Mouse (Mus musculus): ENCODE results near the gene Piwil4. TPM values are rescaled to one million over a fixed set of nuclear protein-coding genes. Genes with fewer than 3 reads are reported as not detected.
"Not testable (repeated sequence)": the region's sequence is repeated elsewhere in the genome, so short reads cannot be mapped to it uniquely, and the experiment has no call there.

Gene Piwil4
- polyA plus RNA-seq, 1 experiment from 2014 or later = 0.19 TPM

DNA sequence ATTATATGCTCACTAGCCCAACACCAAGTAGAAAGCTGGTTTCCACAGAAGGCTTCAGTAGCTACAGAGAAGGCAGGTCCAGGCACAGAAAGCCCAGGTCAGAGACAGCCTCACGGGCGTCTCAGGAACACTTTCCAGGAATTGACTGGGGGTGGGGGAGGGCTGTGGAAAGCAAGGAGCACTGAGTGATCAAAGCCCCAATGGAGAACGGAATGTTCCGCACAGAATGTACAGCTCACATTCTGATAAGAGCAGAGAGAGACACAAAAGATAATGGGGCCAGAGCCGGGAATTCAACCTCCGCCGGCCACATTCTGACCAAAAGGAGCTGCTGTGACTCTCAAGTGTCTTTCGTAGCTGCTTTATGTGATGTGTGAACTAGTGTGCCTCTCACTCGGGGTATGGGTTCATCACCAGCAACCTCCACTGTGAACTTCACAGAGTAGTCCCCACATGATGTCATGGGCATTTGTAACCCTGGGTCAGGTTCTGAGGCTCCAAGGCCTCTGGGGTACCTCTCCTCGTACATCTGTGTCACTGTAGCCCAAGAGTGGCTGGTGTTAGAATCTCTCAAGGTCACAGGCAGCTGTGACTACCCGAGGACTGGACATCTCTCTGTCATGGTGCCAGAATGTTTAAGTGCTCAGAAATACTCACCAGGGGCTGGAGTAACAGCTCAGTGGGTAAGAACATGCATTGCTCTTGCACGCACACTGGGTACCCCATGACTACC is 51.0 kb downstream of the Piwil4 start:
- H3K27ac ChIP-seq = no peak overlapping the region
- no peak overlapping the region for H3K4me2 ChIP-seq (replicated peaks)
- no peak for ATAC-seq
- no peak overlapping the region for H3K9ac ChIP-seq (replicated peaks)
- H3K36me3 ChIP-seq = no peaks in the 10 kb centered on the region
- H3K4me3 ChIP-seq (replicated peaks) = no peak overlapping the region
- H3K4me1 ChIP-seq (replicated peaks) = no peaks in the 10 kb centered on the region
- WGBS = 84% methylated on average over 12 of the region's 12 CpGs
- H3K9me3 ChIP-seq = no peaks in the 10 kb centered on the region
- H3K27me3 ChIP-seq = no peaks in the 10 kb centered on the region

DNA sequence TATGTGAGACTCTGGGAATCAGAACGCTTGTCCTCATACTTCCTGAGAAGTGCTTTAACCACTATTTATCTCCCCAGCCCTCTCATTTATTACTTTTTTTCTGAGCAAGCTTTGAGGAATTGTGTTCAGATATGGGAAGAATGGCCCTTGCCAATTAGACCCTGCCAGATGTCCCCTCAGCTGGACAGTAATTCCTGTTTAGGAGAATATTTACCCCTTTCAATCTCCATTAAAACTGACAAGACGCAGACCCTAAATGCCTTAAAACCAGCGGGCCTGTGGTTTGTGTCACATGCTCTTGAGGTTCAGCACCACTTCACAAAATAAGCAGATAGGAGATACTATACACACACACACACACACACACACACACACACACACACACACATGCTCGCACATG is 56.2 kb downstream of the Piwil4 start:
- no peaks in the 10 kb centered on the region for H3K36me3 ChIP-seq
- no peaks in the 10 kb centered on the region for H3K9me3 ChIP-seq
- H3K4me2 ChIP-seq (replicated peaks) = no peak overlapping the region
- H3K9ac ChIP-seq (replicated peaks) = no peak overlapping the region
- H3K27ac ChIP-seq = no peak overlapping the region
- WGBS = 81% methylated on average over 4 of the region's 4 CpGs
- no peak for ATAC-seq
- no peaks in the 10 kb centered on the region for H3K4me1 ChIP-seq (replicated peaks)
- no peaks in the 10 kb centered on the region for H3K27me3 ChIP-seq
- no peak overlapping the region for H3K4me3 ChIP-seq (replicated peaks)

DNA sequence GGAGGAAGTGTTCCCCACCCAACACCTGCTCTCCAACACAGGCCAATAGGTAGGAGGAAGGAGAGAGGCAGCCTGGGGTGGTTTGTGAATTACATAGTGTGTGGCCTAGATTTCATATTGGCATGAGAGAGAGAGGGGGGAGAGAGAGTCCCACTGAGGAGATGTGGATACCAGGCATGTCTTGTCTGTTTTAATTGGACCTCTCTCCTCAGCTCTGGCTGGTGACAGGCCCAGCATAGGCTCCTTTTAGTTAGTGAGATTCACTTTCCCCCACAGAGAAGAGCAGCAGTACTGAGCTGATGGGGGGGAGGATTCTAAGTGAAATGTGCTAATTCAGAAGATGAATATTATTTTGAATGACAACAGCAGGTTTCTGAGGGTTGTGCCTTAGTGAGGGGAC is 57.8 kb downstream of the Piwil4 start:
- Histone ChIP-seq H3K27ac (no peak overlapping the region), H3K9ac (replicated peaks) (no peak overlapping the region), H3K9me3 (no peaks in the 10 kb centered on the region), H3K4me2 (replicated peaks) (no peak overlapping the region), H3K4me3 (replicated peaks) (no peak overlapping the region), H3K27me3 (no peaks in the 10 kb centered on the region), H3K36me3 (no peaks in the 10 kb centered on the region), H3K4me1 (replicated peaks) (no peaks in the 10 kb centered on the region)
- ATAC-seq = no peak

DNA sequence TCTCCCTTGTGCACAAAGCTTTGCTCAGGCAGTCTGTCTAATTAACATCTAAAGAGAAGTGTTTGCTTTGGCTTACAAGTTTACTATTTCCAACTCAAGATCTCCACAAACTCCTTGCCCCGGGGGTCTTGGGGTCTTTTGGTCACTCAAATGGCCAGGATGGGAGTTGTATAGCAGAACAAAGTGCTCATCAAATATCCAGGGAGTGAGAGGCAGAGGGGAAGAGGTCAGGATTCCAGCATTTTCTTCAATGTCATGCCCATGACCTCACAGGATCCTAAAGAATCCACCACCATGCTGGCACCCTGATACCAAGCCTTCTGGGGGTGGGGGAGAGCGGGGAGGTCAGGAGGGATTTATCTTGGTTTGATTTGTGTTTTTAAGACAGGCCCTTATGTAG is 59.9 kb downstream of the Piwil4 start:
- Histone ChIP-seq H3K27ac (no peak overlapping the region), H3K4me1 (replicated peaks) (no peaks in the 10 kb centered on the region), H3K4me2 (replicated peaks) (no peak overlapping the region), H3K9ac (replicated peaks) (no peak overlapping the region), H3K4me3 (replicated peaks) (no peak overlapping the region), H3K27me3 (no peaks in the 10 kb centered on the region), H3K9me3 (no peaks in the 10 kb centered on the region), H3K36me3 (no peaks in the 10 kb centered on the region)
- ATAC-seq = no peak
- 53% methylated on average over 2 of the region's 2 CpGs for WGBS

DNA sequence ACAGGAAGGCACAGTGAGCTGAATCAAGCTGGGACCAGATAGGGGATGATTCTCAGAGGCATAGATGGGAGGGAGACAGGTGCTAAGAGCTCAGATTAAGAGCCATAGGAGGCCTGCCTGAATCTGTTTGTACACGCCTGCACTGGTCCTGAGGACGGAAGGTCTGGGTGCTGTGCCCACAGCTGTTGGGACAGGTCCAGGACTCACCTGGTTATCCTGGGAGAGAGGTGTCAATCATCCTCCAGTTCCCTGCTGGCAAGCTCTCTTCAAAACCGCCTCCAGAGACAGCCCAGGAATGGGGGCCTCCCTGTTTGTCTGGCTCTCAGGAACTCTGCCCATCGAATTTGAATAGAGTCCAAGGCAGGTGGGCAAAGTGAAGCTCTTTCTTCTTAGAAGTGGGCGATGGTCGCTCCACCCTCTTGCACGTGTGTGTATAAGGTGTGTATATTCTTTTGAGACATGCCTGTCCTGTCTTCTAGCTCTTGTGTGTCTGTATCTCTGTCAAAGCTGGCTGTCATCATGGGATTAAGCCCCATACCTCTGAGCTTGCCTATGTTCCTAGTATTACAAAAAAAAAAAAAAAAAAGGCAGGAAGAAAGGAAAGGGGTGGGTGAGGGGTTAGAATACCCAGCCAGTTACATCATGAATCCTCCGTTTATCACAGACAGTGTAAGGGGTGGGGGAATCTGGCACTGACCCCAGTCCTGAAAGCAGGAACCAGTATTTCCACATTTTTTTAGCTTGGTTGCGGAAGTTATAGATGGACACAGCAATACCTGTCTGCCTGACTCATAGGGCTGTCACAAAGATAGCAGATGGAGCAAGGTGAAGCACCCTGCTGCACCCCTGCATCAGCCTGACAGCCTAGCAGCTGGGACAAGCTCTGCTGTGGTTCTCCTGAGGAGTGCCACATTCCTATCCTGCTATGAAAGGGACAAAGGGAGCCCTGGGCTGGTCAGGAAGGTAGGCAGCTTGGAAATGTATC is 64.5 kb downstream of the Piwil4 start:
- Histone ChIP-seq H3K27ac (no peak overlapping the region), H3K27me3 (no peaks in the 10 kb centered on the region), H3K4me1 (replicated peaks) (no peaks in the 10 kb centered on the region), H3K36me3 (no peaks in the 10 kb centered on the region), H3K9ac (replicated peaks) (no peak overlapping the region), H3K4me2 (replicated peaks) (no peak overlapping the region), H3K9me3 (no peaks in the 10 kb centered on the region), H3K4me3 (replicated peaks) (no peak overlapping the region)
- WGBS = 56% methylated on average over 9 of the region's 9 CpGs
- ATAC-seq = peak; percentile 20; the same call in 1 of the 2 replicates

DNA sequence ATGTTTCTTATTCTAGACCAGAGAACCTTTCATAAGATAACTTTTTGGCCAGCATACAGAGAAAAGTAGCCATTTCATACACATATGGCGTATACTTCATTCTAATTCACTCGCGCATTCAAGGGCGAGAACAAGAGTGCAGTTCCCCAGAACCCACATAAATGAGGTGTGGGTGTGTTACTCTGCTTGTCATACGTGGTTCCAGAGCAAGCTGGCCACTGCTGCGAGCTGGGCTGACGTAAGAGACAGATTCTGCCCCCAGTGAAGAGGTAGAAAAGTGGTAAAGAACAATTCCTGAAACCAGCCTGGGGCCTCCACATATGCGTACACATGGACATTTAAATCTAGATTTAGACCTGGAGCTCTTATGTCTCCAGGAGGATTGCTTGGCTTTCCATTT is 66.0 kb downstream of the Piwil4 start:
- WGBS = 92% methylated on average over 8 of the region's 8 CpGs

DNA sequence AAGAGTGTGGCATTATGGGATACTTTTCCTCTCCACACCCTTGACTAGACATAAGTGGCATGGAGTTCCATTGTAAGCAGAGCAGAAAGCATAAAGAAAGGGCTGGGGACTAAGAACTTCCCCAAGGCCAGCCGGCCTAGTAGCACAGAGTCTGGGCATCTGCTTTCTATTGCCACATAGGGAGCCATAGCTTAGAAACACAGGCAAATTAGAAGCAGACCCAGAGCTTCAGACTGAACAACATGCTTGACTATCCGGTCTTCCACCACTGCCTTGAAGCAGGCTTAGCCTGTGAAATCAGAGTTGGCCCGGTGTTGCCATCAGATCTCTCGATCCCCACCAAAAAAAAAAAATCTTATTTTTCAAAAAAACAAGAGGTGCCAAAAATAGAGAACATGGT is 67.4 kb downstream of the Piwil4 start:
- Histone ChIP-seq H3K27me3 (no peaks in the 10 kb centered on the region), H3K27ac (no peak overlapping the region), H3K4me2 (replicated peaks) (no peak overlapping the region), H3K36me3 (no peaks in the 10 kb centered on the region), H3K9me3 (no peaks in the 10 kb centered on the region), H3K4me3 (replicated peaks) (no peak overlapping the region), H3K9ac (replicated peaks) (no peak overlapping the region), H3K4me1 (replicated peaks) (no peaks in the 10 kb centered on the region)
- ATAC-seq = no peak
- 83% methylated on average over 4 of the region's 4 CpGs for WGBS

More for the DNA sequence above, 66.0 kb downstream of the Piwil4 start:
- no peak overlapping the region for H3K27ac ChIP-seq
- H3K36me3 ChIP-seq = no peaks in the 10 kb centered on the region
- no peak for ATAC-seq
- no peaks in the 10 kb centered on the region for H3K27me3 ChIP-seq
- H3K9ac ChIP-seq (replicated peaks) = no peak overlapping the region
- no peak overlapping the region for H3K4me3 ChIP-seq (replicated peaks)
- H3K4me2 ChIP-seq (replicated peaks) = no peak overlapping the region
- H3K9me3 ChIP-seq = no peaks in the 10 kb centered on the region
- H3K4me1 ChIP-seq (replicated peaks) = no peaks in the 10 kb centered on the region

DNA sequence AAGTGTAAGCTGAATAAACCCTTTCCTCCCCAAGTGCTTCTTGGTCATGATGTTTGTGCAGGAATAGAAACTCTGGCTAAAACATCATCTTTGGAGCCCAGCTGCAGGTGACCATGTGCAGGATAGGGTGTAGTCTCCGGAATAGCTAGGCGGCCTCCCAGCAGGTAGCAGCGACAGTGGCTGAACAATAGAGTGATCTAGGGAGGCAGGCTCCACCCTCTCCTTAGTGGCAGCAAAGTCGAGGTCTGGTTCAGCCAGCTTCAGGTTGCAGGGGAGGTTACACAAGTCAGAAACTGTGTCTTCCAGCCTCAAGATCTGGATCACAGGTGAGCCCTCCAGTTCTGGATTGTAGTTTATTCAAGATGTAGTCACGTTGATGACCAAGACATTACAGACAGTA is 68.6 kb downstream of the Piwil4 start:
- H3K27me3 ChIP-seq; H3K9me3 ChIP-seq; H3K36me3 ChIP-seq; H3K27ac ChIP-seq; H3K4me3 ChIP-seq (replicated peaks); H3K4me2 ChIP-seq (replicated peaks); H3K4me1 ChIP-seq (replicated peaks); ATAC-seq; H3K9ac ChIP-seq (replicated peaks): not testable (repeated sequence)
- 37% methylated on average over 5 of the region's 5 CpGs for WGBS

DNA sequence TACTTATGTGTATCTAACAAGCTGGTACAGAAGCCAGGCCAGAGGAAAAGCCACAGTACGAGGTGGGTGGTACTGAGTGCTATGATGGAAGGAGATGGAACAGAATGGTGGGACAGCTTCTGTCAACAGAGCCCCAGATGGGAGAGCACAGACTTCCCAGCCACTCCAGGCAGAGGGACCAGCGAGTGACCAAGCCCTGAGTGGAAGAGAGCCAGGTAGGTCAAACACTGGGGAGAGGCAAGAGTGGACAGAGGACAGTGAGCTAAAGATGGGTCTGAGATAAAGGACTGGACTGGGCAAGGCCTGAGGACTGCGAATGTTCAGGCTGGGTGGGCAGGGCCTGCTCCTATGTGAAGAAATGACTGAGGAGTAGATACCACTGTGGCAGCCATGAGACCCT is 72.2 kb downstream of the Piwil4 start:
- Histone ChIP-seq H3K9me3 (no peaks in the 10 kb centered on the region), H3K4me2 (replicated peaks) (no peak overlapping the region), H3K4me1 (replicated peaks) (no peaks in the 10 kb centered on the region), H3K4me3 (replicated peaks) (no peak overlapping the region), H3K36me3 (no peaks in the 10 kb centered on the region), H3K27me3 (no peaks in the 10 kb centered on the region), H3K9ac (replicated peaks) (no peak overlapping the region), H3K27ac (no peak overlapping the region)
- WGBS = 87% methylated on average over 3 of the region's 3 CpGs
- ATAC-seq = no peak

DNA sequence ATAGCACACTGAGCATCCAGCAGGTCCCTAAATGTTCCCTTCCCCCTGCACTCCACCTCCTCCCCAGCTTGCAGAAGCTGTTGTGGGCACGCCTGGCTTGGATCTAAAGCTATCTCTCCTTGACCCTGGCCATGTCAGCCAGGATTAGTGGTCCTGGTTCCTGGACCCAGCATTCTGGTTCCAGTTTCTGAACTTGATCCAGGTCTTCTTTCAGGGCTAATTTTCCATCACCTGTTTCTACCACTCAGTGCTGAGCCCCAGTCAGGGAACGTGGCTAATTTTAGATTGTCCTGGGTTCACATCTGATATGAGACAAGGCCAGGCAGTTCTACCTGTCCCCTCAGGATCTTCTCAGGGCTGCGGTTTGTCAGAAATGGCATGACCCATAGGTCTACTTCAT is 74.5 kb downstream of the Piwil4 start:
- 92% methylated on average over 3 of the region's 3 CpGs for WGBS
- H3K27me3 ChIP-seq = no peaks in the 10 kb centered on the region

DNA sequence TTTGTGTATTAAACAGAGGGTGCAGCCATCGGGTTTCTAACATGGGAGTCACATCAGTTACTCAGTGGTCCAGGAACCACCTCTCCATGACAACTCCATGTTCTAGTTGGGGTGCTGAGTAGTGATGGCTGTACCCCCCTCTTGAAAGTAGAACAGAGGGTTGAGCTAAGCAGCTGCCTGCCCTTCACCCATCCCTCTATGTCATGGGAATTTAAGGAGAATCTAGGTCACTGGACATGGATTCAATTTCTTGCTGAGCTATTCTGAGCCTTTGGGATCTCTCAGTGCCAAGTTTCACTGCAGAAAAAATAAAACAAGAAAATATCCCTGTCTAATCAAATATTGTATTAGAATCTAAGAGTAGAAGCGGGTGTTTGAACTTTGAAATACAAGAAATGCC is 76.9 kb downstream of the Piwil4 start:
- 94% methylated on average over 2 of the region's 2 CpGs for WGBS
- H3K4me2 ChIP-seq (replicated peaks) = no peak overlapping the region
- no peak for ATAC-seq
- H3K27me3 ChIP-seq = no peaks in the 10 kb centered on the region
- H3K4me1 ChIP-seq (replicated peaks) = no peaks in the 10 kb centered on the region
- H3K9ac ChIP-seq (replicated peaks) = no peak overlapping the region
- H3K36me3 ChIP-seq = no peaks in the 10 kb centered on the region
- no peak overlapping the region for H3K27ac ChIP-seq
- no peaks in the 10 kb centered on the region for H3K9me3 ChIP-seq
- H3K4me3 ChIP-seq (replicated peaks) = no peak overlapping the region

More for the DNA sequence above, 74.5 kb downstream of the Piwil4 start:
- H3K4me1 ChIP-seq (replicated peaks) = no peaks in the 10 kb centered on the region
- no peak overlapping the region for H3K27ac ChIP-seq
- H3K9ac ChIP-seq (replicated peaks) = no peak overlapping the region
- H3K4me3 ChIP-seq (replicated peaks) = no peak overlapping the region
- no peak overlapping the region for H3K4me2 ChIP-seq (replicated peaks)
- ATAC-seq = no peak
- no peaks in the 10 kb centered on the region for H3K9me3 ChIP-seq
- no peaks in the 10 kb centered on the region for H3K36me3 ChIP-seq

DNA sequence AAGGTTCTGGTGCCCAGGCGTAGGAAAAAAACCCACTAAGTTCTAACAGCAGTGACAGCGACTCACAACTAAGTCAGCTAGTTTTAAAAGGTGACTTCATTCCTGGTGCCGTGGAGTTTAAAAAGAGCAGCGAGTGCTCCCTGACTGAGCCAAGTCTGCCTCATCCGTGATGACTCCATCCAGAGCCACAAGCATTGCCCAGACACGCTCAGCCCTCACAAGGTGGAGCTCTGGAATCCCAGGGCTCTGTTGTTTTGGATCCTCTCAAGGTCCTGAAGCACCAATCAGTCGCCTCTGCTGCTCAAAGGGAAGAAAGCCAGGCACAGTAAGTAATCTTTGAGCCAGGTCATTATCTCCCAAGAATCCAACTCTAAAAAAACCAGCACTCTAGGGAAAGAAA is 77.7 kb downstream of the Piwil4 start:
- H3K9me3 ChIP-seq = no peaks in the 10 kb centered on the region
- no peak overlapping the region for H3K4me2 ChIP-seq (replicated peaks)
- no peaks in the 10 kb centered on the region for H3K4me1 ChIP-seq (replicated peaks)
- H3K4me3 ChIP-seq (replicated peaks) = no peak overlapping the region
- ATAC-seq = no peak
- H3K36me3 ChIP-seq = no peaks in the 10 kb centered on the region
- H3K27ac ChIP-seq = no peak overlapping the region
- H3K27me3 ChIP-seq = no peaks in the 10 kb centered on the region
- WGBS = 72% methylated on average over 7 of the region's 7 CpGs
- no peak overlapping the region for H3K9ac ChIP-seq (replicated peaks)
